Mouse (Mus musculus): ENCODE measurements around the gene Jkamp. TPM values are rescaled to one million over a fixed set of nuclear protein-coding genes. Genes with fewer than 3 reads are reported as not detected.

Jkamp gene
- polyA plus RNA-seq, 1 experiment from 2014 or later, result 67.3 TPM

DNA sequence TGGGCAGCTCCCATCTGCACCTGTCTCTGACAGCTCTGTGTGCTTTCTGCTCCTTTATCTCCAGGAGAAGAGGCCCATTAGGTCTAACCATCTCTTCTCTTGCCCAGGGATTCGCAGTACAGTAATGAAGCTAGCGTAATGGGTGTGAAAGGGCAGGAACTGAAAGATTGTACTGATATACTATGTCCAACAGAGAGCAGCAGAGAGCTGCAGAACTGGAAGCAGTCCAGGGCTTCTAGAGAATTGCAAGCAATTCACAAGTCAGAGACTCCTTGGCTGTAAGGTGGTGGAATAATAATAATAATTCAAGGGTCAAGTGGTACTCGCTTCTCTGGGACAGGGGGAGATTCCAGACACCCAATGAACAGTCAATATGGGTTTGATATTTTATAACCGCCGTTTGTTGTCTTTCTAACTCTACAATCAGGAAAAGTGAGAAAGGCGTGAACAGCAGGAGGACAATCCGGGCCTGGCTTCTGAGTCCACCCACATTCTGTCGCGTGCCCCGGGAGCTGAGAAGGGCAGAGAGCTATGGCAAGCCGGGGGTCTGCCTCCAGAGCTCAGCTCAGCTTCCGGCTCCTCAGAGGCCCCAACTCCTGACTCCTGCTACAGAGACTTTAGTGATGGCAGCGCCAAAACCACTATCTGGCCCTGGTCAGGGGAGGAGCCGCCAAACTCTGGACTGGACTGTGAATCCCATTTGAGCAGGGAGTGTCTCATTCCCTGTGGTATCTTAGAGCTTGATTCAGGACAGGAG, 19.3 kb downstream of the Jkamp start:
- no peaks in the 10 kb centered on the region for H3K27me3 ChIP-seq (ENCODE audit: control insufficient read depth, insufficient read depth, low read length)
- H3K4me3 ChIP-seq (ENCODE audit: low read length), result no peak overlapping the region
- peak overlapping the region; percentile 15; the same call in 1 of the 2 replicates for H3K4me2 ChIP-seq (replicated peaks; ENCODE audit: low read depth, low read length)
- H3K27ac ChIP-seq (ENCODE audit: low read depth, low read length), result no peak overlapping the region
- whole genome bisulfite sequencing, result 26% methylated on average over 14 of the region's 14 CpGs
- ATAC-seq (ENCODE audit: low FRiP score, low TSS enrichment), result peak; percentile 57; the same call in 1 of the 2 replicates
- H3K4me1 ChIP-seq (ENCODE audit: control insufficient read depth, insufficient read depth, low read length), result no peaks in the 10 kb centered on the region
- H3K9me3 ChIP-seq (ENCODE audit: control insufficient read depth, low read length), result no peaks in the 10 kb centered on the region
- no peak overlapping the region for H3K9ac ChIP-seq (ENCODE audit: low read depth, low read length)
- peaks cover 13% of the 10 kb centered on the region; the same call in 1 of the 2 replicates for H3K36me3 ChIP-seq (ENCODE audit: control insufficient read depth, insufficient read depth, low read length)

DNA sequence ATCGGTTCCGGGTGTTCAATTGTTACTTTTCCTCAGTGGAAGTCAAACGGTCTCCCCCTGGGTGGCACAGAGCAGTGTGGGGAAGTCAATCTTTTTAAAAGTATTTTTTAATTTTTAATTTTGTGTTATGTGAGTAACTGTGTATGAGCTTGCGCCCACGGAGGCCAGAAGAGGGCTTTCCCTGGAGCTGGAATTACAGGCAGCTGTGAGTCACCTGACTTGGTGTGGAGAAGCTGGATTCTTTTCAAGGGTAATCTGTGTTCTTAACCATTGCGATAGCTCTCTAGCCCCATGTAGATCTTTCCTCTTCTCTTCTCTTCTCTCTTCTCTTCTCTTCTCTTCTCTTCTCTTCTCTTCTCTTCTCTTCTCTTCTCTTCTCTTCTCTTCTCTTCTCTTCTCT, 29.7 kb downstream of the Jkamp start:
- WGBS, result 84% methylated on average over 6 of the region's 6 CpGs

DNA sequence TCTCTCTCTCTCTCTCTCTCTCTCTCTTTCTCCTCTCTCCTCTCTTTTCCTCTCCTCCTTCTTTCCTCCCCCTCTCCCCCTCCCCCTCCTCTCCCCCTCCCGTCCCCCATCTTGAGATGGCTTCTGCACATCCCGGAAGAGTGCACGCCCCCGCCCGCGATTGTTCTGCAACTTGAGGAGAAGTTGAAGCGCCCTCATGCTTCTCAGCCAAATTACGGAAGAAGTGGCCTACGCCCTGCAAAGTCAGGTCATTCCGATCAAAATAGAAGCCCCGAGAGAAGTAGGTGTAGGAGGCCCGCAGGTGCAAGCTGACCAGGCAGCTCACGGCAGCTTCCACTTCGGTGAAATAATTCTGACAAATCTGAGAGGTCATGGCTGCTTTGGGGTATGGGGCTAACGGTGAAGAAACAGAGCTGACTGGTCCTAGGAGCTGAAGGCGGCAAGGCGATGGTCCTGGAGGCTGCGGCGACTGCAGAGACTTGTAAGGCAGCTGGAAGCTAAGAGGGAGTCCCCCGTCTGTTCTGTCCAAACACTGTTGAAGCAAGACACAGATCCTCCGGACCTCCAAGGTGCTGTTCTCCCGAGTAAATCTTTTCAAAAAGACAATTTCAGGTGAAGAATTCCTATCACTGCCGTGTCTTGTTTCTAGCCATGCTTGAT, 30.4 kb downstream of the Jkamp start:
- WGBS, result 76% methylated on average over 22 of the region's 23 CpGs
- H3K4me1 ChIP-seq (ENCODE audit: control insufficient read depth, insufficient read depth, low read length), result no peaks in the 10 kb centered on the region
- H3K4me2 ChIP-seq (replicated peaks; ENCODE audit: low read depth, low read length), result no peak overlapping the region
- H3K9me3 ChIP-seq (ENCODE audit: control insufficient read depth, low read length), result no peaks in the 10 kb centered on the region
- H3K27ac ChIP-seq (ENCODE audit: low read depth, low read length), result no peak overlapping the region
- H3K4me3 ChIP-seq (ENCODE audit: low read length), result no peak overlapping the region
- no peak for ATAC-seq (ENCODE audit: low FRiP score, low TSS enrichment)
- no peaks in the 10 kb centered on the region for H3K36me3 ChIP-seq (ENCODE audit: control insufficient read depth, insufficient read depth, low read length)
- no peak overlapping the region for H3K9ac ChIP-seq (ENCODE audit: low read depth, low read length)
- no peaks in the 10 kb centered on the region for H3K27me3 ChIP-seq (ENCODE audit: control insufficient read depth, insufficient read depth, low read length)

More for the DNA sequence above, 29.7 kb downstream of the Jkamp start:
- ATAC-seq (ENCODE audit: low FRiP score, low TSS enrichment), result no peak
- no peak overlapping the region for H3K27ac ChIP-seq (ENCODE audit: low read depth, low read length)
- no peaks in the 10 kb centered on the region for H3K9me3 ChIP-seq (ENCODE audit: control insufficient read depth, low read length)
- no peak overlapping the region for H3K4me3 ChIP-seq (ENCODE audit: low read length)
- no peaks in the 10 kb centered on the region for H3K4me1 ChIP-seq (ENCODE audit: control insufficient read depth, insufficient read depth, low read length)
- H3K27me3 ChIP-seq (ENCODE audit: control insufficient read depth, insufficient read depth, low read length), result no peaks in the 10 kb centered on the region
- H3K4me2 ChIP-seq (replicated peaks; ENCODE audit: low read depth, low read length), result no peak overlapping the region
- H3K36me3 ChIP-seq (ENCODE audit: control insufficient read depth, insufficient read depth, low read length), result no peaks in the 10 kb centered on the region
- no peak overlapping the region for H3K9ac ChIP-seq (ENCODE audit: low read depth, low read length)

DNA sequence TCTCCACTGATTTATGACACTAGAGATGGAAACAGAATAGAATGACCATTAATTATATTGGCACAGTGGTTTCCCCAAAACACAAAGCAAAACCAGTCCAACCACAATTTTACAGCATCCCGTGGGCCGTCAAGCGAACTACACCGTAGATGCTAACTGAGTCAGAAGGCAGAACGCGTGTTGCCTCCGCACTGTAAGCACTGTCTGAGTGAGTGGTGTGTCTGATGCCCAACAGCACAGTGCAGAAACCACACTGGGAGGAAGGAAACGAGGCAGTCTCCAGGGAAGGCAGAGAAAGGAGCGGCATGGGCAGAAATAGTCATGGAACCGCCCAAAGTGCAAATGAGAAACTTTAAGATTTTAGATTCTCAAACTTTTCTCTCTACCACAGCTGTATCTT, 43.8 kb downstream of the Jkamp start:
- Histone ChIP-seq H3K27ac (ENCODE audit: low read depth, low read length) (no peak overlapping the region), H3K9me3 (ENCODE audit: control insufficient read depth, low read length) (0 out of 2 replicates have a peak, but pooled peaks cover 3% of the 10 kb centered on the region), H3K27me3 (ENCODE audit: control insufficient read depth, insufficient read depth, low read length) (no peaks in the 10 kb centered on the region), H3K4me3 (ENCODE audit: low read length) (no peak overlapping the region), H3K4me1 (ENCODE audit: control insufficient read depth, insufficient read depth, low read length) (no peaks in the 10 kb centered on the region), H3K36me3 (ENCODE audit: control insufficient read depth, insufficient read depth, low read length) (no peaks in the 10 kb centered on the region), H3K9ac (ENCODE audit: low read depth, low read length) (no peak overlapping the region), H3K4me2 (replicated peaks; ENCODE audit: low read depth, low read length) (no peak overlapping the region)
- 89% methylated on average over 10 of the region's 10 CpGs for WGBS
- no peak for ATAC-seq (ENCODE audit: low FRiP score, low TSS enrichment)

DNA sequence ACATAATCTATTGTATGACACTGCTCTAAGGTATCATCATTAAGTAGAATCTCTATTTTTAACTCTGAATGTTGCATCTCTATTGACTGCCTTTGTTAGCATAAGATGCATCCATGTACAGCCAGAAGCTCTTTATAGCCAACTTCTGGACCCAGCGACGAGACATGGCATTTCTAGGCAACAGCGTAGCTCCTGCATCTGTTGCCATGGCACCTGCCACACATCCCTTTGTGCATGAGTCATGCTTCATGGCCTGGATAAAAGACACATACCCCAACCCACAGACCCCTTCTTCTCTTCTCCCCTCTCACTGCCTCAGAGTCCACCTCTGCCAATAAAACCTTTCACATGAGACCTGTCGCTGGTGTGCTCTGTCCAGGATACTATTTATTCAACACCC, 65.4 kb downstream of the Jkamp start:
- no peaks in the 10 kb centered on the region for H3K4me1 ChIP-seq (ENCODE audit: control insufficient read depth, insufficient read depth, low read length)
- 88% methylated on average over 4 of the region's 4 CpGs for WGBS
- no peak overlapping the region for H3K9ac ChIP-seq (ENCODE audit: low read depth, low read length)
- H3K36me3 ChIP-seq (ENCODE audit: control insufficient read depth, insufficient read depth, low read length), result no peaks in the 10 kb centered on the region
- H3K27ac ChIP-seq (ENCODE audit: low read depth, low read length), result no peak overlapping the region
- no peak overlapping the region for H3K4me3 ChIP-seq (ENCODE audit: low read length)
- H3K9me3 ChIP-seq (ENCODE audit: control insufficient read depth, low read length), result no peaks in the 10 kb centered on the region
- no peaks in the 10 kb centered on the region for H3K27me3 ChIP-seq (ENCODE audit: control insufficient read depth, insufficient read depth, low read length)
- no peak for ATAC-seq (ENCODE audit: low FRiP score, low TSS enrichment)
- H3K4me2 ChIP-seq (replicated peaks; ENCODE audit: low read depth, low read length), result no peak overlapping the region

Small RNA genes within 50 kb of the gene (microRNA-seq; reads per million reads assigned to microRNA genes)
- not detected for gene Gm24466

Other genes with a start within 250 kb of the Jkamp start
- 0.43 and 0.45 TPM in 2 replicates for gene Gpr135, start 14.5 kb upstream of the Jkamp start, polyA plus RNA-seq (2014; fragmentation: Nextera tagmentation; extraction: Ambion mirVana)
- gene L3hypdh, start 150 bp upstream of the Jkamp start, polyA plus RNA-seq (2014; fragmentation: Nextera tagmentation; extraction: Ambion mirVana), result 18.6 and 22.4 TPM in 2 replicates
- not detected in 2 replicates for gene Ccdc175, start 99.4 kb downstream of the Jkamp start, polyA plus RNA-seq (2014; fragmentation: Nextera tagmentation; extraction: Ambion mirVana)

Measured in kidney, embryonic 14.5 days (tissue).